Mouse (Mus musculus) thymus, adult 2 months (tissue): Measurements from ENCODE around the gene Rnf128. TPM values are rescaled to one million over a fixed set of nuclear protein-coding genes. Genes with fewer than 3 reads are reported as not detected.

Experiments used
- DNase-seq: peaks from one replicate; pipeline ENCODE4 v3.0.0; 2021
- H3K27ac ChIP-seq: fragments of 200-500 bp; 2 replicates; pipeline ENCODE4 v1.5.1; 2012; ENCODE audit warnings: low read length, control low read depth; ENCODE audit not compliant: control insufficient read depth, insufficient read depth
- H3K27me3 ChIP-seq: fragments of 200-500 bp; 2 replicates; pipeline ENCODE4 v1.6.1; 2012; ENCODE audit warnings: mild to moderate bottlenecking, low read length, moderate library complexity, mixed read lengths; ENCODE audit not compliant: control insufficient read depth, insufficient read depth
- H3K36me3 ChIP-seq: fragments of 200-500 bp; 2 replicates; pipeline ENCODE4 v1.6.1; 2012; ENCODE audit warnings: mild to moderate bottlenecking, low read length, moderate library complexity; ENCODE audit not compliant: control insufficient read depth, insufficient read depth
- H3K4me1 ChIP-seq: fragments of 200-500 bp; replicated peaks from 2 replicates; pipeline ENCODE4 v1.6.1; 2012; ENCODE audit warnings: low read length; ENCODE audit not compliant: control insufficient read depth, insufficient read depth
- H3K4me3 ChIP-seq: fragments of 200-500 bp; 2 replicates; pipeline ENCODE4 v1.5.1; 2012; ENCODE audit warnings: mild to moderate bottlenecking, low read length, control low read depth, moderate library complexity; ENCODE audit not compliant: control insufficient read depth, insufficient read depth
- CTCF ChIP-seq: fragments of 200-500 bp; IDR thresholded peaks from 2 replicates; pipeline ENCODE4 v1.5.1; 2012; ENCODE audit warnings: mild to moderate bottlenecking, control low read depth, low read length, moderate library complexity, borderline replicate concordance; ENCODE audit not compliant: control insufficient read depth, poor library complexity, insufficient read depth; ENCODE audit errors: extremely low read depth
- POLR2A ChIP-seq: fragments of 200-500 bp; IDR thresholded peaks from 2 replicates; pipeline ENCODE4 v1.6.1; 2012; ENCODE audit warnings: mild to moderate bottlenecking, low read length, control low read depth, moderate library complexity; ENCODE audit not compliant: control insufficient read depth, poor library complexity, insufficient read depth; ENCODE audit errors: extremely low read depth
- WGBS: fragments of 180-500 bp; shearing (Covaris S2); methylation state at CpG from one replicate; pipeline ENCODE4 v1.1.7; 2018; 5-methylcytosine and 5-hydroxymethylcytosine counted together
- polyA plus RNA-seq: library from polyadenylated mRNA; depleted of rRNA; stranded (reverse); fragments of >200 nt; gene quantifications from 2 replicates; pipeline ENCODE4 v1.2.3, GENCODE M21; 2012

The Rnf128 gene
- polyA plus RNA-seq, 1 experiment = 4.1 TPM

DNA sequence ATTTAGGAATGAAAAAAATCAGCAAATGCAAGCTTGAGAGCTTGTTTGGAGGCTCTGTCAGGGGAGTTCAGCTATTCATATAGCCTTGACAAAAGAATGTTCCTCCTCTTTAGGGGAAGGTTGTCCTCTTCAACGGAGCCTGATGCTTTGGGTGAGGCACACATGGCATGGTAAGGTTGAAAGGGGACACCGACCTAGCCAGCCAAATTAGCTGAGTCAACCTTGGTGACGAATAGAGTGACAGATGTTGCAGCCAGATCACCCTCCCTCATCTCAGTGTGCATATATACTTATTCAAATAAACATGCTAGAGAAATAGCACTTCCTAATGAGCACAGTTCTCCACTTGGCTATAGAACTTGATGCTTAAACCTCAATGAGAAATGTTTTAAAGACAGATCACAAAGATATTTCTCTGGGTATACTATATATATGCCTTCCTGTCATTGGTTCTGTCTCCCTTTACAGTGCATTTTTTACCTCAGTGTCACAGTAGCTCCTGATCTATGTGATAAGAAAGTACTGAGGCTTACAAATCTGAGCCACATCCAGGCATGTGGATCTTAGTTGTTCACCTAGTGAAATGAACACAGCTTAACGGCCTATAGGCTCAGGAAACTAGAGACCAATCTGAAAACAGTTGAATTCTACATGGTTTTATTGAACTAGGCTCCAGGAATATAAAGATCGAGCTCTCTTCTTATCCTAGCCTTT, 91.4 kb downstream of the Rnf128 start:
- Histone ChIP-seq H3K4me3 (no peak overlapping the region), H3K27me3 (no peaks in the 10 kb centered on the region), H3K27ac (no peak overlapping the region), H3K36me3 (no peaks in the 10 kb centered on the region), H3K4me1 (no peaks in the 10 kb centered on the region)
- DNase-seq = no peak
- 73% methylated on average over 5 of the region's 5 CpGs for WGBS
- TF ChIP-seq POLR2A (no peak), CTCF (no peak)

DNA sequence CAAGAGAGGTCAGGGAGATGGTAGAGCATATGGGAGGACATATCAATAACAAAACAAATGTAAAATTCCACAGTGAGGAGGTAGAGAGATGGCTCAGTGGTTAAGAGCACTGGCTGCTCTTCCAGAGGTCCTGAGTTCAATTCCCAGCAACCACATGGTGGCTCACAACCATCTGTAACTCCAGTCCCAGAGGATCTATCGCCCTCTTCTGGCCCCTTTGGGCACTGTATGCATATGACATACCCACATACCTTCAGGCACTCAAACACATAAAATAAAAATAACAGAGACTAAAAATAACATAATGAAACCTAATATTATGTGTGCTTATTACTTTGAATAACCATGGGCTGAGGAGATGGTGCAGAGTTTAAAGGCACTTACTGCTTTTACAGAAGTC, 99.0 kb downstream of the Rnf128 start:
- H3K27ac ChIP-seq = no peak overlapping the region
- no peaks in the 10 kb centered on the region for H3K27me3 ChIP-seq
- no peaks in the 10 kb centered on the region for H3K36me3 ChIP-seq
- H3K4me3 ChIP-seq = no peak overlapping the region
- TF ChIP-seq POLR2A (no peak), CTCF (no peak)
- no peak for DNase-seq
- H3K4me1 ChIP-seq = no peaks in the 10 kb centered on the region
- 94% methylated on average over 1 of the region's 1 CpGs for WGBS

DNA sequence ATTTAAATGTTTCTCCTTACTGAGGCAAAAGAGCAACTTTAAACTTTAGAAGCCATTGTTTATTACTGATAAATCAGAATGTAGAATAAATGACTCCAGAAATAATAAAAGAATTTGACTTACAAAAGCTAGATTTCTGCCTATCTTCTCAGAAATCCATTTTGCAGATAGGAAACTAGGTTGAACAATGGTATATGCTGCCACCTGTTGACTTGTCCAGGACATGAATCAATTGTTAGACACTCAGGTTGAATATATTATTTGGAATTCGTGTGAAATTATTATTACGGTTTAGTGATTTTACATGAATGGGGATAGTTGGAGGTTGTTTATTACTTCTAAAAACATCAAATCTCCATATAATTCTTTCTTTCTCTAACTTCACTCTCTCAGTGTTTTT, 102.7 kb downstream of the Rnf128 start:
- 42% methylated on average over 2 of the region's 2 CpGs for WGBS
- no peaks in the 10 kb centered on the region for H3K27me3 ChIP-seq
- TF ChIP-seq CTCF = no peak
- TF ChIP-seq POLR2A = no peak
- no peak for DNase-seq
- no peak overlapping the region for H3K4me3 ChIP-seq
- H3K4me1 ChIP-seq = no peaks in the 10 kb centered on the region
- no peaks in the 10 kb centered on the region for H3K36me3 ChIP-seq
- H3K27ac ChIP-seq = no peak overlapping the region

DNA sequence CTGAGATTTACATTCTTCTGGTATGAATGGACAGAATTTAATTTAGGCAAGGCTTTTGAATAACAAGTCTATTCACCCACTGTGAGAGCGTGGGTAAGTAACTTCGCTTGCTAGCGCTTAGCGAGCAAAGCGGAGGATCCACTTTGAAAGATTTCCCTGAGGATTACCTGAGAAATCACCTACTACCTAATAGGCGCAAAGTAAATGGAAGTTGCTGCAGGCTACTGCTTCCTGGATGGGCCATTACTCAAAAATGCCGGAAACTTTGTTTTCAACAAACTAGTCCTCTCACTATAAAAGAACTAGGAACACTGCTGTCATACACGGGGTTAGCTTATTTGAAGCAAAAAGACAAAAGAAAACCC, 121.3 kb downstream of the Rnf128 start:
- TF ChIP-seq CTCF = no peak
- no peak for TF ChIP-seq POLR2A
- no peaks in the 10 kb centered on the region for H3K36me3 ChIP-seq
- peaks cover 3% of the 10 kb centered on the region; the same call in 1 of the 2 replicates for H3K4me1 ChIP-seq
- H3K4me3 ChIP-seq = peak overlapping the region; percentile 97
- H3K27me3 ChIP-seq = no peaks in the 10 kb centered on the region
- no peak for DNase-seq
- 5% methylated on average over 8 of the region's 8 CpGs for WGBS
- no peak overlapping the region for H3K27ac ChIP-seq

DNA sequence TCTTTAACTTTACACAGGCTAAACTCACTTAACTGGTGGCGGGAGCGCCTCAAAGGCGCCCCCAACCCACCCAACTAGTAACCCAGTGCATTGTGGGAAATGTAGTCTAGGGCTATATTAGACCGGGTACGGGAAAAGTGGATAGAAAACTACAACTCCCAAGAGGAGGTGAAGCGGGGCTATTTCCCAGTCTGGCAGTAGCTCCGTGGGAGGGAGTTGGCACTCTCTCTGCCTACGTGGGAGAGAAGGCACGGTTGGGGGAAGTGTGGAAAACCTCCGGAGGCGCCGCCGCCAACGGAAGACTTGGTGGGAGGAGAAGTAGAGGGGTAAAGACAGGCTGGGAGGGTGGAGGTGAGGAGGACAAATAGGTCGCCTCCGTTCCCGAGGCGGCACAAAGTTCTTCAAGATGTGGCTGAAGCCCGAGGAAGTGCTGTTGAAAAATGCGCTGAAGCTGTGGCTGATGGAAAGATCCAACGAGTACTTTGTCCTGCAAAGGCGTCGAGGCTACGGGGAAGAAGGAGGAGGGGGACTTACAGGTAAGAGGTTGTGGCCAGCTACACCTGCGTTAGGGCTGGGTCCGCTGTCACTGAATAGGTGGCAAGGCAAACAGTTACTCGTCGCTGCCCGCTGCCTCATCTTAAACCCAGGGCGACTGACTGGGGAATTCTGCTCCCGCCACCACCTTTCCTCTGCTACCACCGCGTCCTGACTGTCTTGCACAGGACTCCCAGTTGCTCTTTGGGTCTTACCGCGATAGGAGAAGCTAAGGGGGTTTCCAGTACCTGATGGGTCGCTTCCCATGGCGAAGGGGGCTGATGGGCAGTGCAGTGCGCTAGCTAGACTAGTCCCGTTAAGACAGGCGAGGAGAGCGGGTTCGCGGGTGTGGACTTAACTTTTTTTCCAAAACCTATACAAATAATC, 121.9 kb downstream of the Rnf128 start, which contains the start of gene Tbc1d8b:
Gene Tbc1d8b, plus strand, starts transcription at position 222 of the 921 bp plus-strand sequence.
- H3K4me1 ChIP-seq = peaks cover 3% of the 10 kb centered on the region; the same call in 1 of the 2 replicates
- peak; percentile 62 for DNase-seq
- no peaks in the 10 kb centered on the region for H3K36me3 ChIP-seq
- TF ChIP-seq CTCF (no peak), POLR2A (no peak)
- no peak within 1 kb of the TSS for H3K27ac ChIP-seq
- peak within 1 kb of the TSS; percentile 97 for H3K4me3 ChIP-seq
- under 1% methylated on average over 43 of the region's 43 CpGs for WGBS
- H3K27me3 ChIP-seq = no peaks in the 10 kb centered on the region

DNA sequence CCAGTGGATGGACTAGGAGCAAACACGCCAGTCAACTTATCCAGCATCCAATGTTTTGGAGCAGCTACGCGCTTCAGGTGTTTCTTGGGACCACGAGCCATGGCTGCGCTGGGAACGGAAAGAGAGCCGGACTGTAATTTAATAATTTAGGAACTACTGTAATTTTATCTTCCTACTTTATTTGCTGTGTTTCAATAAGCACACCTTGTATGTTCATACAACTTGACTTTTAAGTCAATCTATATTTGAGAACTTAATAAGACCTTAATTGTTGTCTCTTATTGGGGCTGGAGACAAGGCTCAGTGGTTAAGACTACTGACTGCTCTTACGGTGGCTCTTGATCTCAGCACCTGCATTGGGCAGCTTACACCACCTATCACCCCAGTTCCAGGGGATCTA, 151.3 kb downstream of the Rnf128 start, which contains the start of gene Gm15013:
Gene Gm15013, minus strand, starts transcription at position 101 of the 400 bp plus-strand sequence.
- 97% methylated on average over 8 of the region's 8 CpGs for WGBS
- Histone ChIP-seq H3K27ac (no peak within 1 kb of the TSS), H3K4me1 (no peaks in the 10 kb centered on the region), H3K4me3 (no peak within 1 kb of the TSS), H3K27me3 (no peaks in the 10 kb centered on the region), H3K36me3 (no peaks in the 10 kb centered on the region)
- no peak for DNase-seq
- no peak for TF ChIP-seq POLR2A
- no peak for TF ChIP-seq CTCF
